Mouse (Mus musculus): ENCODE measurements at regions not wholly inside any gene's neighbourhood (a gene's known extent, or its start where the extent isn't known, plus 50 kb on each side); places are given as distances from the start of the nearest gene placed in this dataset.

DNA sequence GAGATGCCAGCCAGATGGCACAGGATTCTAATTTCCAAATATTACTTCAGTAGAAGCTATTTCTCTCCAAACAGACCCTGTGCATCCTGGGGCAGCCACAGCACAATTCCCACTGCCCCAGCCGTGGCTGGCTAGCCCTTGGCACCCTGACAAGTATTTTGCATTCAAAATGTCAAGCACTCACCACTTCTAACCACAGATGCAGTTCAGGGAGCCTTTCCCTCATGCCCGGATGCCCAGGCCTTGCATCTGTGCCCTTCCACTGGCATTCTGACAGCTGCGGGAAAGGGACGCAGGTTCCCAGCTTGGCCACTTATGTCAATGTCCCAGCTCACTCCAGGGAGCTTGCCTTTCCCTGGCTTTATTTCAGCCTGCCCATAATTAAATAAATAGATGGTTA is 84.8 kb upstream of the Clint1 start:
- DNase-seq (ENCODE audit: inconsistent age in 2 of 2, low spot score in 1 of 2), result peak; percentile 24 to 54

DNA sequence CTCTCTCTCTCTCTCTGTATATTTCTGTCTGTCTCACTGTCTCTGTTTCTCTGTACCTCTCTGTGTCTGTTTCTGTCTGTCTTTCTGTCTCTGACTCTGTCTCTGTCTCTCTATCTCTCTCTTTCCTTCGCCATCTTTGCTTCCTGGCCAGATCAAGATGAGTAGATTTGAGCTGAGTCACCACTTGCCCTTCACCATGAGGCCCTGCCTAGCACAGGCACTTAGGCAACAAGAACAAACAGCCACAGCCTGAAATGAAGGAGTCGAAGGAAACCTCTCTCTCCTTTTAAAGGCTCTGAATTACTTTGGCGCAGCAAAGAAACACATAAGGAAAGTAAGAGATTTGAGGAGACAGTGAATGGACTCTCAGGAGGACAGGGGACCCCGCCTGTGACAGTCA is 69.4 kb upstream of the Clint1 start:
- DNase-seq (ENCODE audit: inconsistent age in 2 of 2, low spot score in 1 of 2), result peak; percentile 26 to 66

DNA sequence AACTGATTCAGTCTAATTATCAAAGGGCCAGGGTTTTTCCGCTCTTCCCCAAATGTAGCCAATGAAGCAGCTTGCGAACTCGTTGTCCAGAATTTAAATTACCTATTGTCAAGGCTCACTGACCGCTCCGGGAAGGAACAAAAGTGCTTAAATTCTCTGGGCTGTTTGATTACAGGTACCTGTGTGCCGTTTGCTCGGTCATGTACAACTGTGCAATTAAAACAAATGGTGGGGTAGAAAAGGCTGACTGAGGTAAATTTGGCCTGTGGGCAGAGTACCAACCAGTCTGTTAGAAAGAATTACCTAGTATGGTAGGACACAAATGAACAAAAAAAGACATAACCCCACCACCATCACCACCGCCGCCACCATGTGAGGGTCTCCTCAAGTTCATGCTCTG is 66.0 kb upstream of the Clint1 start:
- DNase-seq (ENCODE audit: inconsistent age in 2 of 2, low spot score in 1 of 2), result no peak

DNA sequence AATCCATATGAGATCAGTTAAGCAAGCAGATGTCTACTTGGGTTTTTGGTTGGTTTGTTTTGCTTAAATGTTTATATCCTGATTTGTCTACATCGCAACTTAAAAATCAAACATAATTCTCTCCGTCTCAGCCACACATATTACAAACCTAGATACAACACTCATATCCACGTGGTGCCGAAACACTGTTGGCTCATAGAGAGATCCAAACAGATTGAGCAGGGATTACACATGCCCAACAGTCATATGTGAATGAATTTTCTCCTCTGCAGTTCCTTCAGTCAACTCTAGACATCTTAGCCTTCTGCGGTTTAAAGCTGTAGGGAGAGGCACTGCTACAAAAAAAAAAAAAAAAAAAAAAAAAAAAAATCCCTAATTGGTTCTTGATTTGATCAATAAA is 64.4 kb upstream of the Clint1 start:
- DNase-seq (ENCODE audit: inconsistent age in 2 of 2, low spot score in 1 of 2), result no peak

DNA sequence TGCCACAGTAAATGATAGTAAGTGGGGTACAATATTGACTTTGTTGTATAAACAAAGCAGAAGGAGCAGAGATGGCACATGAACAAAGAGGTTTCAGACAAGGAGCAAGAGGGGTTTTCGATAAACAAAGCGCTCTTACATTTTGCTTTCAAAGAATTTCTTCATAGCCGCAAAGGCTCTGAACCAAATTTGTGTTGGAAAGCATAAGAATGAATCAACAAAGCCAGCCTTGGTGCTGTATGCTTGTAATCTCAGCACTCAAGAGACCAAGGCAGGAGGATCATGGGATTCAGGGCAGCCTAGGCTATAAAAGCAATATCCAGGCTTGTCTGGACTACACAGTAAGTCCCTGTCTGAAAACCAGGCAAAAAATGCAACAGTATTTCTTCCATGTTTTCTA is 62.0 kb upstream of the Clint1 start:
- DNase-seq (ENCODE audit: inconsistent age in 2 of 2, low spot score in 1 of 2), result no peak

DNA sequence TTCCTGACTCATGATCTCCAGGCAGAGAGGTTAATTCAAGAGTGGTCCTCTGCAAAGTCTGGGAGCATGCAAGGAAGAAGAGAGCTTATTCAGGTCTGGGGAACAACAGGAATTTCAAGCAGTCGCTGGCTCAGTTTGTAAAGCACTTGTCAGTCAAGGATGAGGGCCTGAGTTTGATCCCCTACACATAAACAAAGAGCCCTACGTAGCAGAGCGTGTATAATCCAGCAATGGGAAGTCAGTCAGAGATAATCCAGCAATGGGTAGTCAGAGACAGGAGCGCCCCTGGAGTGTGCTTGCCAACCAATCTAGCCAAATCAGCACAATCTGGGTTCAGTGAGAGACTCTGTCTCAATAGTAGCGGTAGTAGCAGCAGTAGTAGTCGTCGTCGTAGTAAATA is 61.3 kb upstream of the Clint1 start:
- DNase-seq (ENCODE audit: inconsistent age in 2 of 2, low spot score in 1 of 2), result no peak

DNA sequence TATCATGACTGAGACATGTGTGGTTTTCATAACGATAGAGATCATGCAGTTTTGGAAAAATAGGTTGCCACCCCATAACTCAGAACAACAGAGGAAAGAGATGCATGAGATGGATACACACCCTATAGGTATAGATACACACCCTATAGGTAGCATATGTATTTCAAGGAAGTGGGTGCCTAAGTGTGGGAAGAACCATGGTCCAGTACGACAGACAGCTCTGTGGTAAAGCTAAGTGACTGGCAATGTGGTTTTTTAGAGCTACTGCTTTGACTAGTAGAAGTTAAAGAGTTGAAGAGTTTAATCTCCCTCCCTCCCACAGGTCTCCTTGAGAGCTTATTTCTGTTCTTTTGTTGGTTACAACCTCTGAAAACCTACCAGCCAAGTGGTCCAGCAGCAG is 60.2 kb upstream of the Clint1 start:
- DNase-seq (ENCODE audit: inconsistent age in 2 of 2, low spot score in 1 of 2), result no peak

DNA sequence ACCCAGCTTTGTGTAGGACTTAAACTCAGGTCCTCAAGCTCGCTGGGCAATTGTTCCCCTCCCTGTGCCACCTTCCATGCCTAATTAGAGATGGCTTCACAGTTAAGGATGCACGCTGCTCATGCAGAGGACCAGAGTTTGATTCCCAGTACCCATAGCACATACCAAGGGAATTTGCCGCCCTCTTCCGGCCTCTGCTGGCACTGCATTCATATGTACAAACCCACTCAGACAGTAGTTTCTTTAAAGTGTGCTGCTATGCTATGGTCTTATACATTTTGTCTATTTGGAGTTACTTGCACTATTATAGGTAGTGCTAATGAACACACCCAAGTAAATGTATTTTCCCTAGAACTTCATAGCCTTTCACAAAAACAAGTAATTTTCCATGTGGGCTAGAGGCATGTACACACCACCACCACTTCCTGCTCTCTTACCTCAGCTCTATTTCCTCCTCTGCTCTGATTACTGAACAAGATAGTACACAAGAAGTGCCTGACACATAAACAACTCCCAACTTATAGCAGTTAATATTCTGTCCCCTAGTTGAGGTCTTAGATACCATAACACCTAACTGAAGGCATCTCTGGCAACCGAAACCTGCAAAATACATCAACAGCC is 57.4 kb upstream of the Clint1 start:
- no peak for DNase-seq (ENCODE audit: inconsistent age in 2 of 2, low spot score in 1 of 2)

DNA sequence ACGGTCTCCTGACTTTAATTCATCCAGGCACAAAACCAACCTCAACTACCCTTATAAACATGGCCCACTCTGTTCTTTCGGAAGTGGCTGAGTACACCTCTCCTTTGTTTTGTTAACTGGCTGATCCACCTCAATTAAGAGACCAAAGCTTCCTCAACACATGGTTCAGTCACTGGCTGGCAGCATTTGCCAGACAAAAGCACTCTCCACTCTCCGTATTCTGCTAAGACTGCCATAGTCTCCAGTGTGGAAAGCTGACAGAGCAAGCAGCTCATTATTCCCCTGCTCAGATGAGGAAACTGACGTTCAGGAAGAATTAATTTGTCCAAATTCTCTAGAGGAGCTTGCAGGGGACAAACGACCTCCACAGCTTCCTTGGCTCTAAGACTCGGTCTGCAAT is 56.5 kb upstream of the Clint1 start:
- no peak for DNase-seq (ENCODE audit: inconsistent age in 2 of 2, low spot score in 1 of 2)

DNA sequence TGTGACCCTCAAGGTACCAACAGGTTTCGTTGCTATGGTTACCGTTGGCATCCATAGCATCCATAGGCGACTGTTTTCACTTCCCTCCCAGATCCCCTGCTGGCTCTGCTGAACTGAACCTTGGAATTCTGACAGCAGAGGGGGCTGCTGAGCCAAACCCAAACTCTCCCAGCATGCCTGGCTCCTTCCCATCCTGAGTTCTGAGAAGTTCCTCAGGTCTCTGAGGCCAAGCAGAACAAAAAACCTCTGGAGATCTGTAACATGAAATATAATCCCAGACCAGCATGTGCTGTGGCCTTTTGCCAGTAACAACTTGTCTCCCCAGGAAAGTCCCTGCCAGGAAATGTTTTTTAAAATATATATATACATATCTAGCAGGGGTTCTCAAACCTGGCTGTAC is 56.1 kb upstream of the Clint1 start:
- DNase-seq (ENCODE audit: inconsistent age in 2 of 2, low spot score in 1 of 2), result peak; percentile 66 to 91

DNA sequence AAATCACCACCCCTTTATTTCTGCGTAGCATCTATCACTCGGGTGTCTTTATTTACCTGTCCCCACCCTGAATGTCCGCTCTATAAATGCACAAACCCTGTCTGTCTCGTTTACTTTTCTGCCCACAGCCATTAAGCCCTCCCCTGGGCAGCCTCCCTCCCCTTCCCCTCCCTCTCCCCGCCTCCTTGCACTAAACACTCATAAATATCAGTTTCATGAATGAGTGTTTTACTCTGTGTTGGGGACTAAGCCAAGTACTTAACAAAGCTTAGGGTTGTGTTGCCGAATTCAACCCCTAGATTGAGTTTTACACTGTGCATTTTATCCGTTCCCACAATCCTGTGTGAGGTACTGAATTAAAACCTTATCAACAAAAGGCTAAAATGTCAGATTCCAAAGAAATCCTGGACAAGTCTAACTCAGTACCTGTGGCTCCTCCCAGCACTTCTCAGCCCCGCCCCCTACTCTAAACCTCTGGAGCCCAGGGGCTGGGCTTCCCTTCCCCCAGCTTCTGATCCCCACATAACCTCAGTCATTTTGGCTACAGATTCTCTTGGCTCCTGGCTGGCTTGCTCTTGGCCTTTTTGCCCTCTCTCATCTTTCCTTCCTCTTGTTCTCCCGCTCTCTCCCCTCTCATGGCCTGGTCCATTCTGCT is 52.0 kb upstream of the Clint1 start:
- no peak for DNase-seq (ENCODE audit: inconsistent age in 2 of 2, low spot score in 1 of 2)

Measured in adrenal gland, adult (tissue).